Mouse (Mus musculus): ENCODE data around the gene Cep57l1. TPM values are rescaled to one million over a fixed set of nuclear protein-coding genes. Genes with fewer than 3 reads are reported as not detected.

Cep57l1 gene
- total and polyA plus RNA-seq, 2 experiments from 2014 or later, result 8.1 to 9.0 TPM

- Histone ChIP-seq H3K27me3 (ENCODE audit: insufficient read depth, low read length) (no peaks in the 10 kb centered on the region), H3K27ac (ENCODE audit: low read depth, low read length) (no peak overlapping the region), H3K4me1 (ENCODE audit: insufficient read depth, low read length) (0 out of 2 replicates have a peak, but pooled peaks cover 2% of the 10 kb centered on the region), H3K9ac (replicated peaks; ENCODE audit: low read length, poor library complexity, severe bottlenecking) (no peak overlapping the region), H3K36me3 (ENCODE audit: insufficient read depth, low read length) (no peaks in the 10 kb centered on the region), H3K4me2 (ENCODE audit: low read depth, low read length, poor library complexity, severe bottlenecking) (no peak overlapping the region), H3K4me3 (ENCODE audit: low read depth, low read length) (no peak overlapping the region), H3K9me3 (ENCODE audit: low read length) (no peaks in the 10 kb centered on the region)
- 95% methylated on average over 4 of the region's 4 CpGs for WGBS
- ATAC-seq (ENCODE audit: low FRiP score), result no peak
- no peak for TF ChIP-seq CTCF (IDR thresholded peaks at IDR 0.05)
- no peak for DNase-seq (ENCODE audit: low spot score)
Measured at GRCm38 (mm10) chr10:41731932-41732331, 77.7 kb downstream of the Cep57l1 start.

GRCm38 (mm10) chr10:41730746-41731145 lies 78.9 kb downstream of the Cep57l1 start:
- Histone ChIP-seq H3K27me3 (ENCODE audit: insufficient read depth, low read length) (no peaks in the 10 kb centered on the region), H3K36me3 (ENCODE audit: insufficient read depth, low read length) (no peaks in the 10 kb centered on the region), H3K4me2 (ENCODE audit: low read depth, low read length, poor library complexity, severe bottlenecking) (no peak overlapping the region), H3K4me1 (ENCODE audit: insufficient read depth, low read length) (0 out of 2 replicates have a peak, but pooled peaks cover 2% of the 10 kb centered on the region), H3K9me3 (ENCODE audit: low read length) (no peaks in the 10 kb centered on the region), H3K27ac (ENCODE audit: low read depth, low read length) (no peak overlapping the region), H3K4me3 (ENCODE audit: low read depth, low read length) (no peak overlapping the region), H3K9ac (replicated peaks; ENCODE audit: low read length, poor library complexity, severe bottlenecking) (no peak overlapping the region)
- DNase-seq (ENCODE audit: low spot score) (no peak), ATAC-seq (ENCODE audit: low FRiP score) (no peak)
- no peak for TF ChIP-seq CTCF (IDR thresholded peaks at IDR 0.05)
- WGBS, result 75% methylated on average over 10 of the region's 10 CpGs

- ATAC-seq (ENCODE audit: low FRiP score) (no peak), DNase-seq (ENCODE audit: low spot score) (no peak)
- no peak overlapping the region for H3K27ac ChIP-seq (ENCODE audit: low read depth, low read length)
- H3K4me3 ChIP-seq (ENCODE audit: low read depth, low read length), result no peak overlapping the region
- no peak for TF ChIP-seq CTCF (IDR thresholded peaks at IDR 0.05)
- no peaks in the 10 kb centered on the region for H3K27me3 ChIP-seq (ENCODE audit: insufficient read depth, low read length)
- no peaks in the 10 kb centered on the region; the same call in 1 of the 2 replicates for H3K36me3 ChIP-seq (ENCODE audit: insufficient read depth, low read length)
- no peak overlapping the region for H3K9ac ChIP-seq (replicated peaks; ENCODE audit: low read length, poor library complexity, severe bottlenecking)
- no peaks in the 10 kb centered on the region for H3K4me1 ChIP-seq (ENCODE audit: insufficient read depth, low read length)
- H3K4me2 ChIP-seq (ENCODE audit: low read depth, low read length, poor library complexity, severe bottlenecking), result no peak overlapping the region
- no peaks in the 10 kb centered on the region for H3K9me3 ChIP-seq (ENCODE audit: low read length)
- 86% methylated on average over 9 of the region's 9 CpGs for WGBS
Measured at GRCm38 (mm10) chr10:41726215-41726614, 83.5 kb downstream of the Cep57l1 start.

- TF ChIP-seq CTCF (IDR thresholded peaks at IDR 0.05), result no peak
- no peaks in the 10 kb centered on the region for H3K27me3 ChIP-seq (ENCODE audit: insufficient read depth, low read length)
- no peaks in the 10 kb centered on the region for H3K9me3 ChIP-seq (ENCODE audit: low read length)
- no peaks in the 10 kb centered on the region for H3K4me1 ChIP-seq (ENCODE audit: insufficient read depth, low read length)
- WGBS, result 48% methylated on average over 9 of the region's 9 CpGs
- H3K9ac ChIP-seq (replicated peaks; ENCODE audit: low read length, poor library complexity, severe bottlenecking), result no peak overlapping the region
- H3K4me2 ChIP-seq (ENCODE audit: low read depth, low read length, poor library complexity, severe bottlenecking), result no peak overlapping the region
- DNase-seq (ENCODE audit: low spot score), result peak; percentile 24
- ATAC-seq (ENCODE audit: low FRiP score), result no peak
- peak overlapping the region; percentile 38 for H3K27ac ChIP-seq (ENCODE audit: low read depth, low read length)
- H3K36me3 ChIP-seq (ENCODE audit: insufficient read depth, low read length), result no peaks in the 10 kb centered on the region; the same call in 1 of the 2 replicates
- no peak overlapping the region for H3K4me3 ChIP-seq (ENCODE audit: low read depth, low read length)
Measured at GRCm38 (mm10) chr10:41719587-41719986, 90.1 kb downstream of the Cep57l1 start.

GRCm38 (mm10) chr10:41716029-41716897 lies 93.4 kb downstream of the Cep57l1 start, which contains the start of gene Ccdc162:
TSS of gene Ccdc162 (minus strand) at chr10:41716634.
- no peak for TF ChIP-seq CTCF (IDR thresholded peaks at IDR 0.05)
- DNase-seq (ENCODE audit: low spot score) (peak; percentile 61), ATAC-seq (ENCODE audit: low FRiP score) (0 out of 2 replicates have a peak, but pooled peaks have one; percentile 41)
- H3K4me3 ChIP-seq (ENCODE audit: low read depth, low read length), result no peak within 1 kb of the TSS
- H3K36me3 ChIP-seq (ENCODE audit: insufficient read depth, low read length), result no peaks in the 10 kb centered on the region
- H3K4me1 ChIP-seq (ENCODE audit: insufficient read depth, low read length), result no peaks in the 10 kb centered on the region
- H3K27ac ChIP-seq (ENCODE audit: low read depth, low read length), result no peak within 1 kb of the TSS; the same call in 1 of the 2 replicates
- H3K9ac ChIP-seq (replicated peaks; ENCODE audit: low read length, poor library complexity, severe bottlenecking), result no peak within 1 kb of the TSS
- H3K4me2 ChIP-seq (ENCODE audit: low read depth, low read length, poor library complexity, severe bottlenecking), result peak within 1 kb of the TSS; percentile 5; the same call in 1 of the 2 replicates
- no peaks in the 10 kb centered on the region for H3K9me3 ChIP-seq (ENCODE audit: low read length)
- no peaks in the 10 kb centered on the region for H3K27me3 ChIP-seq (ENCODE audit: insufficient read depth, low read length)
- 43% methylated on average over 15 of the region's 15 CpGs for whole genome bisulfite sequencing

- no peak overlapping the region for H3K27ac ChIP-seq (ENCODE audit: low read depth, low read length)
- no peaks in the 10 kb centered on the region for H3K27me3 ChIP-seq (ENCODE audit: insufficient read depth, low read length)
- WGBS, result 82% methylated on average over 14 of the region's 14 CpGs
- H3K4me3 ChIP-seq (ENCODE audit: low read depth, low read length), result no peak overlapping the region
- no peaks in the 10 kb centered on the region for H3K36me3 ChIP-seq (ENCODE audit: insufficient read depth, low read length)
- no peak for TF ChIP-seq CTCF (IDR thresholded peaks at IDR 0.05)
- DNase-seq (ENCODE audit: low spot score) (peak; percentile 53), ATAC-seq (ENCODE audit: low FRiP score) (no peak)
- H3K9me3 ChIP-seq (ENCODE audit: low read length), result no peaks in the 10 kb centered on the region
- H3K4me1 ChIP-seq (ENCODE audit: insufficient read depth, low read length), result no peaks in the 10 kb centered on the region
- H3K4me2 ChIP-seq (ENCODE audit: low read depth, low read length, poor library complexity, severe bottlenecking), result no peak overlapping the region
- H3K9ac ChIP-seq (replicated peaks; ENCODE audit: low read length, poor library complexity, severe bottlenecking), result no peak overlapping the region
Measured at GRCm38 (mm10) chr10:41715557-41715956, 94.1 kb downstream of the Cep57l1 start.

Measured in midbrain, postnatal 0 days (tissue).